Mouse (Mus musculus): Measurements from ENCODE around the gene Myh9.
"Not testable (repeated sequence)": the region's sequence is repeated elsewhere in the genome, so short reads cannot be mapped to it uniquely, and the experiment has no call there.

Myh9 gene

GRCm38 (mm10) chr15:77760037-77760436 lies 81.9 kb downstream of the Myh9 start:
- DNase-seq (ENCODE audit: low read depth, low spot score) = no peak

DNA sequence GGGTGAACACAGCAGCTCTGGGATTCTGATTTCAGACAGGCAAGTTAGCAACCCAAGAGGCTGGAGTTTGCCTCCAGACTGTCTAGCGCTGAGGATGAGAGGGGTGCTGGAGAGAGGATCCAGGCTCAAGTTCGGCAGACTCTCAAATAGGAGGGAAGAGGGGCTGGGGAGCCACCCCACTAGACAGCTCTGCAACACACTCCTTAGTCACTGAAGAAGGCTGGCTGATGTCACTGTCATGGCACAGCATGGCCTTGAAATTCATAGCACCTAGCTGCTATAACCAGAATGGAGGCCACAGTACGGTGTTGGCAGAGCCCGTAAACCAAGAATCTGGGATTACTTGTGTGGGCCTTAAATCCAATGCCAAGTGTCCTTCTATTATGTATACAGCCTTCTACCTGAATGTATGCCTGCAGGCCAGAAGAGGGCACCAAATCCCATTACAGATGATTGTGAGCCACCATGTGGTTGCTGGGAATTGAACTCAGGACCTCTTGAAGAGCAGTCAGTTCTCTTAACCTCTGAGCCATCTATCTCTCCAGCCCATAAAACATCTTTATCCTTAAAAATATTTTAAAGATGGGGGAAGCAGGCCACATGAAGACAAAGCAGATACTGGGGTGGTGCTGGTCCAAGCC lies 84.3 kb downstream of the Myh9 start:
- no peak for DNase-seq (ENCODE audit: low read depth, low spot score)

DNA sequence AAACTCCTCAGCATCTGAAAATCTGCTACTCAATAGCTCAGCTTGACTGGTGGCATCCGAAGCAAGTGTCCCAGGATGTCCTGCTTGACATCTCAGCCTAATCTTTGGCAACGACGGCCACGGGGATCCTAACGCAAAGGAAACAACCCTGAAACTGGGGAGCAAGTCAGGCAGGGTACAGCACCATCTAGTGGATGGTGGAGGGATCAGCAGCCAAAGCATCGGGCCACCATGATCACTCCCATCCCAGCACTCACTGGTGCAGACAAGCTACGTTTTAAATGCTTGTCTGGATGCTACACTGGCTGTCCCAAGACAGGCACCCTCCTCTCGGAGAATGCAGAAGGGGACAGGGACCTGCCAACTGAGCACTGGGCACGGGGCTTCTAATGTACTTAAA lies 85.1 kb downstream of the Myh9 start, which contains the start of gene Apol8:
TSS of gene Apol8 (minus strand) at position 156 of the 400 bp plus-strand sequence.
- DNase-seq (ENCODE audit: low read depth, low spot score) = peak; percentile 49

DNA sequence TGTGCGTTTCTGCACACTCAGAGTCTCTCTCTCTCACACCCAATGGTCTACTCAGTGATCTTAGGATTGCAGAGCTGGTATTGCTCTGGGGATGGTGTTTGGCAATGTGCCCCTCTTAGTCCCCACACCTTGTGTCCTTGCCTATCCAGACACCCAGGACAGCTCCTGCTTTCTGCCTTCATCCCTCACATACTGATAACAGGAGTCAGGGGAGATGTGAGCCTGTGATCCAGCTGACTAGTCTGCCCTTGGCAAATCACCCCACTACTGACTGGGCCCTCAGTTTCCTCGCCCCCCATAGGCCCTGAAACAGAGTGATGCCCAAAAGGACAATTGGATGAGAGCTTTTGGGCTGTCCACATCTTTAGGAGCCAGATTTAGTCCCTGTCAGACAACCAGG lies 85.9 kb downstream of the Myh9 start:
- no peak for DNase-seq (ENCODE audit: low read depth, low spot score)

DNA sequence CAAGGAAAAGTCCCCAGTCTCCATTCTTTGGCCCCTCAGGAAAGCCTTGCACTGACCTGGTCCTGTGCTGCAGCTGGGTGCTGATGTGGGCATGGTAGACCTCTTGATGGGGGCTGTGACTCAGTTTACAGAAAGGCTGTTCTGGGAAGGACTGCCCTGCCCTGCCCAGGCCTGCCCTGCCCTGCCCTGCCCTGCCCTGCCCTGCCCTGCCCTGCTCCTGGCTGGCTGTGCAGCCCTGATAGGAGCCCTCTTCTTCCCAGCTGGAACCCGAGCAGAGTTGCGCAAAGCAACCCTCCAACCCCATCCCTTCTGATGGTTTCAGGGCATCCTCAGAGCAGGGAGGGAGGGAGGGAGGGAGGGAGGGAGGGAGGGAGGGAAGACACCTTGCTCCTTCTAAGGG lies 86.8 kb downstream of the Myh9 start:
- DNase-seq (ENCODE audit: low read depth, low spot score) = no peak

DNA sequence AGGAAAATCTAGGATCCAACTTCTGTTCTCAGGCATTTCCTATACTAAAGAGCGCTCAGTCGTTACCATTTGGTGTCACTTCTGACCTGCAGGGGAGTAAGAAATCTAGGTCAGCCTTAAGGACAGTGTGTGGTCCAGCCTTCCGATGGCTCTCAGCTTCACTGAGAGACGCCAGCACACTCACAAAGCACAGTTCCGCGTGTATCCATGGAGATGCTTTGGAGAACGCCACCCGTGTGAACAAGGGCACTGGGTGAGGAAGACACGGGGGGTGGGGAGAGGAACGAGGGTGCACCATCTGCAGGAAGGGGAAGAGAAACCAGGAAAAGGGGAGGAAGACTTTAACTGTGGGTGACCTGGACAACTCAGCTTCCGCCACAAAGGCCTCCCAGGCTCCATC lies 89.5 kb downstream of the Myh9 start:
- DNase-seq (ENCODE audit: low read depth, low spot score) = no peak

DNA sequence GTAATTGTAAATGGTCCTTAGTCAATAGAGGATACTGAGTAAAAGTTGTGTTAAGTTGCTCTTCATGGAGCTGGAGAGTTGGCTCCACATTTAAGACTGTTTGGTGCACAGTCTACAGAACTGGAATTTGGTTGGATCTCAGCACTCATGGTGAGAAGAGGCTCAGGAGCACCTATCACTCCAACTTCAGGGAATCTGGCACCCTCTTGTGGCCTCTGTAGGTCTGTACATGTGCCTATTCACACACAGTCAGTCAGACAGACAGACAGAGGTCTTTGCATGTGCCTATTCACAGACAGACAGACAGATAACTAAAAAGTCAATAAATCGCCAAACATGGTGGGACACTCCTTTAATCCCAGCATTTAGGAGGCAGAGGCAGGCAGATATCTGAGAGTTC lies 91.5 kb downstream of the Myh9 start:
- peak; percentile 23 for DNase-seq (ENCODE audit: low read depth, low spot score)

DNA sequence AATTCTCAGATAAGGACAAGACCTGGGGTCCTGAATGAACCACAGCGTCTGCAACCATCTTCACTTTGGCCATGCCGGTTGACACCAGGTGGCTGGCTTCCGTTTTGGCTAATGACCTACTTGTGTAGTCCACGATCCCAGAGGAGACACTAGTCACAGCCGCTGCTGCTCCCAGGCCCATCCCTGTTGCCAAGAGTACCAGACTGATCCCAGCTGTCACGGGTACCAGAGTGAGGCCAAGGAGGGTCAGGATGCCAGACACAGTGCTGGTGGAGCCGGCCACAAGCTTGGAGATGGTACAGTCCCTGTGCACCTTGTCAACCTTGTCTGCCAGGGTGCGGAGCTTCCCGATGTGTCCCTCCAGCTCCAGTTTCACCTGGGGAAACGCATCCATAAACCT lies 92.3 kb downstream of the Myh9 start:
- no peak for DNase-seq (ENCODE audit: low read depth, low spot score)

DNA sequence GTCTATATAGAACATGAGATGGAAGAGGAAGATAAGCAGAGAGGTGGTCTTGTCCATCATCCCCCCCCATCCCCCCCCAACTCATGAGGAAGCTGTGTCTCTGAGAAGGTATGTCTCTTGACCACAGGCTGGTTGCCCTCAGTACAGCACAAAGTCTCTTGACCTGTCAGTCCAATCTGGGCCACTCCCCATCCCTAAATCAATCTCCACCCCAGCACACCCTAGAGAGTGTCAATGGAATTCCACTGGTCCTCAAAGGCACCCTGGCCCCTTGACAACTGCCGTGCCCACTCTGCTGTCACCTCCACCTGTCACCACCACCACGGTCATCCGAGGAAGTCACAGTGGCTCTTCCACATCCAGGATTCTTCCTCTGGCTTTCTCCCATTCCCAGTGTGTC lies 93.6 kb downstream of the Myh9 start:
- no peak for DNase-seq (ENCODE audit: low read depth, low spot score)

DNA sequence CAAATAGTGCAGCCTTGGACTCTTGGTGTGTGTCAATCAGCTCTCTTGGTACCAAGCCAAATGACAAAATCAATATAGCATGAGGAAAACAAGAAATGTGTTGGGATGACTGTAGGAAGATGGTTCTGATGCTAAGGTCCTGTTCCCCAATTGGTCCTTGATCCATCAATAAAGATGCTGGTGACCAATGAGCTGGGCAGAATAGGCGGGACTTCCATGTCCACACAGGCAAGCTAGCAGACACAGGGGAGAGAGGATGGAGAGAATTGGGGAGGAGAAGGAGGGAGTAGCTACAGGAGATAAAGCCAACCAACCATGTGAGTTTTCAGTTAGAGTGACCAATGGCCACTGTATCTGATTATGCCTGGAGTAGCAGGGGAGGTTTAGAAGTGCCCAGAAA lies 95.6 kb downstream of the Myh9 start:
- DNase-seq (ENCODE audit: low read depth, low spot score) = no peak

DNA sequence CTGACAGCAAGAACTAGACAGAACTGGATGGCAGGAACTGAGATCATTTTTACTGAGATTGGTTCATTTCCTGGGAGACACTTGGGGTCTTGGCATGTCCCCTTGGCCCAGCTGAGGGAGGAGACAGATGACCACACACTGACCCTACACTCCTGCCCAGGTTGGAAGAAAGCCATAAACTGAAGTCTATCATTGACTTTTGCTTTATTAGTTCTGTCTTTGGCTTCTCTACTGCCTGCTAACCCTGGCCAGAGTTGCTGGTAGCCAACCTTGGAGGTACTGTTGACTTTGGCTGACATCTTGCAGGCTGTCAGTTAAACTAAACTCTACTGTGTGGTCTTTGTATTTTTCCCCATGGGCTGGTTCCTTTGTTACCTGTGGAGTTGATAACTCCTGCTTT lies 96.9 kb downstream of the Myh9 start:
- no peak for DNase-seq (ENCODE audit: low read depth, low spot score)

DNA sequence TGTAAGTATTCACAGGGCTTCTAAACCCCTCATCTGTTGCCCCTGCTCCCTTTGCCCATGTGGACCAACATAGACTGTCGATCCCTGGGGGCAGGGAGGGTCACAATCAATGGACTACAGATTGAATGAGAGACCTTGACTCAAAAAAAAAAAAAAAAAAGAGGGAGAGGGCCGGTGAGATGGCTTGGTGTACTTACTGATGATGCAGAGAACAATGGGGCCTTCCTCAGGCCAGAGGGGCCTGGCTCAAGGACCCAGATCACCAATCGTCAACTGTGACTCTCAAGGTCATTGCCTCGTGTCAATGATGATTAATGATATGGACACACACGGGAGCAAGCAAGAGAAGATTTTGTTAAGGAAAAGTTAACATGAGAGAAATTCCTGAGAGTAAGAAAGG lies 97.3 kb downstream of the Myh9 start:
- no peak for DNase-seq (ENCODE audit: low read depth, low spot score)

GRCm38 (mm10) chr15:77741556-77741955 lies 100.4 kb downstream of the Myh9 start:
- DNase-seq (ENCODE audit: low read depth, low spot score) = not testable (repeated sequence)

- DNase-seq (ENCODE audit: low read depth, low spot score) = no peak
These were observed 101.3 kb downstream of the Myh9 start for GRCm38 (mm10) chr15:77740511-77741297.

- DNase-seq (ENCODE audit: low read depth, low spot score) = not testable (repeated sequence)
These were observed 108.1 kb downstream of the Myh9 start for GRCm38 (mm10) chr15:77733903-77734302.

GRCm38 (mm10) chr15:77733380-77733779 lies 108.6 kb downstream of the Myh9 start:
- DNase-seq (ENCODE audit: low read depth, low spot score) = not testable (repeated sequence)

DNA sequence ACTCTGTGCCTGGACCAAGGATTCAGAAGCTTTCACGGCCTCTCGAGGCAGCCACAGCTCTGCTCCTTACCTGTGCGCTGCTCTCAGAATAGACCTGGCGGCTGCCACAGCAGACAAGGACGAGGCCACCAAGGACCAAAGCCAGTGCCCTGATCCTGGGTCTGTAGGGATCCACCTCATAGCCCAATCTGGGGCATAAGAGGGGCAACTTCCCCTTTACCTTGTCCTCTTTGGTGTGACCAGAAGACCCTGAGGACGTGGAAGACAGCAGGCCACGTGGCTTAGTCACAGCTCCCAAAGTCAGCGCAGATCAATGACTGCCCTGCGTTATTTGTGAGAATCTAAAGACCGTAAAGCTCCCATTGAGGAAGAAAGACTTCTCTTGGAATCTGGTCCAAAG lies 109.1 kb downstream of the Myh9 start:
- DNase-seq (ENCODE audit: low read depth, low spot score) = not testable (repeated sequence)

DNA sequence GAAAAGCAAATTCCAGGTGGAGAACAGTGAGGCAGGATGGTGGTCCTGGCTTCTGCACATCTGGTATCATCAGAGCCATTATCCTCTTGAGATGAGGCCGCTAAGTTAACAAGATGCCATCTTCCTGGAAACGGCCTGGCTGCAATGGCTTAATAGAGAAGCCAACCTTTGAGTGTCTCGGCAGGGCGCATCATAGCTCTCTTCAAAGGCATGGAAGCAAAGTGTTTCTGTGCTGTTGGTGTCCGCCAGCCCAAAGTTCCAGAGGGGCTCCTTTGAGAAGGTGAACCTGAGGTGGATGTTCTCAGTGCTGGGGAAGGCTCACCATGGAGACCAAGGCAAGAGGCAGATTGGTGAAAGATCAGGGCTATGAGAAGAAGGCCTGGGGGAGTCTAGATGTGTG lies 110.4 kb downstream of the Myh9 start:
- no peak for DNase-seq (ENCODE audit: low read depth, low spot score)

DNA sequence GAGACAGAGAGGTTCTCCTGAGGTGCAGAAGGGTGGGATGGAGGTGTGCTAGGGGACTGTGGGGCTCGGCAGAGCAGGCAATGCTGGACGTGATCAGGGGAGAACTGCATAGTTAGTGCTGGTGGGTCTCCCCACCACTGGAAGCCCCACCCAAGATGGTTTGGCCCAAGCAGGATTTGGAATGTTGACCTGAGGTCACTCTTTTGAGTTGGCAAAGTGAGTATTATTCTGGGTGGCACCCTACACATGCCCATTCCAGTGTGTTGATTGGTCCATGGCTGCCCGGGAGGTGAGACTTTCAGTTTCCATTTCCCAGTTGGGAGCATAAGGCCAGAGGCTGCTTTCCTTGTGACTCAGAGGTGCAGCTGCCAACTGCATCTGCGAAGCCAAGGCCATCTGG lies 113.2 kb downstream of the Myh9 start, which contains the start of gene Apol9b:
TSS of gene Apol9b (plus strand) at position 301 of the 400 bp plus-strand sequence.
- not testable (repeated sequence) for DNase-seq (ENCODE audit: low read depth, low spot score)

DNA sequence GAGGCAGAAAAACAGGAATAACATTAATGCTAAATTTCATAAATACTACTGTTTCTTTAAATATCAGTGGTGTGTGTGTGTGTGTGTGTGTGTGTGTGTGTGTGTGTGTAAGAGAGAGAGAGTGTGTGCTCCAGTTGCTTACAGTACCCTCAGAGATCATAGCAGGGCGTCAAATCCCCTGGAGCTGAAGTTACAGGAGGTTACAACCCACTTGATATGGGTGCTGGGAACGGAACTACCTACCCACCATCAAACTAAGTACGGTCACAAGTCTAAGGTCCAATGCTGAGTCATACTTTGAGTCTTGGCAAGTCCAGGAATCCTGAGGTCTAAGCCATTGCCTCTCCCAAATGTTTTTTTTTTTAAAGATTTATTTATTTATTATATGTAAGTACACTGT lies 114.2 kb downstream of the Myh9 start:
- not testable (repeated sequence) for DNase-seq (ENCODE audit: low read depth, low spot score)

GRCm38 (mm10) chr15:77727139-77727538 lies 114.8 kb downstream of the Myh9 start:
- not testable (repeated sequence) for DNase-seq (ENCODE audit: low read depth, low spot score)

GRCm38 (mm10) chr15:77725393-77726020 lies 116.5 kb downstream of the Myh9 start:
- DNase-seq (ENCODE audit: low read depth, low spot score) = not testable (repeated sequence)
